Mouse (Mus musculus) G1E (cell line): Measurements from ENCODE around the gene Gm42906. TPM values are rescaled to one million over a fixed set of nuclear protein-coding genes. Genes with fewer than 3 reads are reported as not detected.

ENCODE experiments used
- ATAC-seq: 2 replicates; pipeline ENCODE4 v1.8.0; 2016; ENCODE audit warnings: mild to moderate bottlenecking; ENCODE audit not compliant: insufficient number of reproducible peaks, poor library complexity, low FRiP score, severe bottlenecking; ENCODE audit errors: extremely low read depth
- DNase-seq: peaks from one replicate; pipeline ENCODE4 v3.0.0; 2012; ENCODE audit warnings: low spot score
- H3K27me3 ChIP-seq: 2 replicates; pipeline ENCODE4 v1.6.1; 2012; ENCODE audit warnings: mild to moderate bottlenecking, low read length, inconsistent platforms; ENCODE audit not compliant: insufficient read depth
- H3K36me3 ChIP-seq: replicated peaks from 2 replicates; pipeline ENCODE3; 2012; ENCODE audit warnings: mild to moderate bottlenecking, inconsistent platforms
- H3K4me1 ChIP-seq: 2 replicates; pipeline ENCODE4 v1.6.1; 2012; ENCODE audit warnings: low read depth, low read length, inconsistent platforms, mixed read lengths; ENCODE audit not compliant: insufficient read depth
- H3K4me3 ChIP-seq: 2 replicates; pipeline ENCODE4 v1.5.1; 2012; ENCODE audit warnings: low read depth, mild to moderate bottlenecking, inconsistent platforms, low read length, moderate library complexity, mixed read lengths
- H3K9me3 ChIP-seq: replicated peaks from 2 replicates; pipeline ENCODE4 v1.6.1; 2012; ENCODE audit warnings: inconsistent platforms
- CTCF ChIP-seq: IDR thresholded peaks from 2 replicates; pipeline ENCODE4 v1.5.1; 2012; ENCODE audit warnings: low read depth, low read length, inconsistent platforms, mixed read lengths
- GATA1 ChIP-seq: IDR thresholded peaks from 2 replicates; pipeline ENCODE4 v1.6.1; 2012; ENCODE audit warnings: borderline replicate concordance, low read length, inconsistent platforms, mixed read lengths
- GATA2 ChIP-seq: IDR thresholded peaks from 2 replicates; pipeline ENCODE4 v1.6.1; 2012; ENCODE audit warnings: low read depth, low read length, inconsistent platforms, borderline replicate concordance
- POLR2AphosphoS5 ChIP-seq: IDR thresholded peaks from 2 replicates; pipeline ENCODE4 v1.6.1; 2012; ENCODE audit warnings: low read depth, low read length, inconsistent platforms; ENCODE audit not compliant: insufficient replicate concordance
- TAL1 ChIP-seq: conservative IDR thresholded peaks from 2 replicates; pipeline ENCODE4 v1.6.1; 2012; ENCODE audit warnings: low read depth, low read length, inconsistent platforms, mixed read lengths
- polyA plus RNA-seq: library from polyadenylated mRNA; stranded (reverse); fragments of >175 nt; gene quantifications from 2 replicates; pipeline ENCODE4 v1.2.3, GENCODE M21; 2012
- total RNA-seq, 2 experiments: library from RNA; stranded (forward) in 1 of 2; stranded (reverse) in 1 of 2; fragments of 200-1000 nt in 1 of 2; fragments of >200 nt in 1 of 2; fragmentation: Nextera tagmentation in 1 of 2; gene quantifications; 2 replicates each; pipeline ENCODE4 v1.2.3; 2014 to 2017

Gene Gm42906
- total and polyA plus RNA-seq, 3 experiments: not detected

DNA sequence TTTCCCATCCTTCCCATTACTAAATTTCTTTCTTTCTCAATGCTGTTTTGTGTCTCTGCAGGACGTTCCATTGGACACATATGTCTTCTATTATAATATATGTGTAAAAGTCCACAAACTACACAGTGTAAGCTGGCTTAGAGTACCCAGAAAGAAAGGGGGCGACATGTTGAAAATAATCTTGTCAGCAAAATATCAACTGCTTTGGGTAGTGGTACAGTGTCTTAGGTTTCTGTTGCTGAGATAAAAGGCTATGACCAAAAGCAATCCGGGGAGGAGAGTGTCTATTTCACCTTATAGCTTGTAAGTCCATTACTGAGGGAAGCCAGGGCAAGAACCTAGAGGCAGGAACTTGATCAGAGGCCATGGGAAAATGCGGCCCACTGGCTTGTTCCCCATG, 293.8 kb downstream of the Gm42906 start:
- peaks cover 23% of the 10 kb centered on the region for H3K9me3 ChIP-seq
- no peak overlapping the region for H3K4me3 ChIP-seq
- H3K27me3 ChIP-seq: no peaks in the 10 kb centered on the region
- TF ChIP-seq GATA1: no peak
- TF ChIP-seq GATA2: no peak
- TF ChIP-seq CTCF: no peak
- TF ChIP-seq TAL1: no peak
- no peak for TF ChIP-seq POLR2AphosphoS5
- no peaks in the 10 kb centered on the region for H3K4me1 ChIP-seq
- ATAC-seq: no peak
- no peaks in the 10 kb centered on the region for H3K36me3 ChIP-seq
- no peak for DNase-seq

DNA sequence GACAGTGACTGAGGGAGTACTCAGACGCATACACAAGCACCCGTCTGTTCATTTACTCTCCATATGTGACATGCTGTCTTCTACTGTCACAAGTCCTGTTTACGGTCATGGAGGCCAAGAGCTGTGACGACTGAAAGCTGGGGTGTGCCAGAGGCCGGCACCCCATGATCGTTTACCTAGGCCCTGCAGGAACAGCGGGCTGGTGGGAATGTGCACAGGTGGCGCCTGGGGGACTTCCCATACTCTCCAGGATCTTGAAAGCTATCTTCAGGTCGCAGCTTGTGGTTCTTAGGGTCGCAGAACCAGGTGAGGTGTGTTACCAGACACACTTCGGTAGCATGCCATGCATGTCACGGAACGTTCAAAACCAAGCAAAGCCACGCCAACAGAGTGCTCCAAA, 294.2 kb downstream of the Gm42906 start:
- ATAC-seq (no peak), DNase-seq (no peak)
- TF ChIP-seq POLR2AphosphoS5: no peak
- no peak for TF ChIP-seq TAL1
- TF ChIP-seq GATA2: no peak
- no peak for TF ChIP-seq CTCF
- Histone ChIP-seq H3K27me3 (no peaks in the 10 kb centered on the region), H3K4me1 (no peaks in the 10 kb centered on the region), H3K9me3 (peaks cover 23% of the 10 kb centered on the region), H3K4me3 (no peak overlapping the region), H3K36me3 (no peaks in the 10 kb centered on the region)

DNA sequence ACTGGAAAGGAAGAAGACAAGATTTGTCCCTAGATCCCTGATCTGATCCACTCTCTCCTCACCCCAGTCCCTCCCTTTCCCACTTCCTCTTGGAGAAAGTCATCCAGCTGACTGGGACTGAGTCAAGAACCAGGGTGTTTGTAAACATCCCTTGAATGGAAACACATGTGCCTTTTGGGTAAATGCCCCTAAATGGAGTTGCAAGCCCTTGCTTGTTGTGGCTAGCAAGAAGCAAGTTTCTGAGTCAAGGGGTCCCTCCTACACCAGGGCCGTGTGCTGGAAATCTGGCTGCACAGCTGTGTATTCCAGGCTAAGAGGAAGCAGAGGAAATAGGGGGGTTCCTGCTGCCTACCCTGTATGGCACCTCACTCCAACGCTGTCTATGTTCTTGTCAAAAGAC, 298.2 kb downstream of the Gm42906 start:
- no peak for ATAC-seq
- DNase-seq: no peak
- Histone ChIP-seq H3K9me3 (peaks cover 20% of the 10 kb centered on the region), H3K4me1 (no peaks in the 10 kb centered on the region), H3K27me3 (no peaks in the 10 kb centered on the region), H3K36me3 (no peaks in the 10 kb centered on the region), H3K4me3 (no peak overlapping the region)
- no peak for TF ChIP-seq POLR2AphosphoS5
- TF ChIP-seq GATA1: no peak
- no peak for TF ChIP-seq TAL1
- no peak for TF ChIP-seq GATA2
- no peak for TF ChIP-seq CTCF

DNA sequence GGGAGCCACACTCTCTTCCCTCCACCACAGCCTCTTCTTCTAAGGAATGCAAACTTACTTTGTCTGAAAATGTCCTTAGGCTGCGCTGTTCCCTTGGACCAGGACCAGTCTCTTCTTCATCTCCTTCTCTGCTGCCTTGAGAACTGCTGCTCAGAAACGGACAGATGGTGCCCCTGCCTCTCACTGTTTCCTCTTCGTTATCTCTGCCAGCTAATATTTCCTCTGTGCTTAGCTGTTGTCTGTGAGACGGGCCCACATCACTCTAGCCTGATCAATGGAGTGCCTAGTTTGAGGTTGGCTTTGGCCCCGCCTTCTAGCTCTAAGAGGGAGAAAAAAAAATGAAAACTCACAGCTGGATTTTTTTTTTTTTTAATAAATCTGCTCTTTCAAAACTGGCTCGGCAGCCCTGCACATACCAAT, 300.7 kb downstream of the Gm42906 start:
- no peaks in the 10 kb centered on the region for H3K27me3 ChIP-seq
- ATAC-seq (no peak), DNase-seq (no peak)
- no peak for TF ChIP-seq GATA2
- H3K4me3 ChIP-seq: no peak overlapping the region
- no peaks in the 10 kb centered on the region for H3K4me1 ChIP-seq
- peaks cover 24% of the 10 kb centered on the region for H3K9me3 ChIP-seq
- no peaks in the 10 kb centered on the region for H3K36me3 ChIP-seq

DNA sequence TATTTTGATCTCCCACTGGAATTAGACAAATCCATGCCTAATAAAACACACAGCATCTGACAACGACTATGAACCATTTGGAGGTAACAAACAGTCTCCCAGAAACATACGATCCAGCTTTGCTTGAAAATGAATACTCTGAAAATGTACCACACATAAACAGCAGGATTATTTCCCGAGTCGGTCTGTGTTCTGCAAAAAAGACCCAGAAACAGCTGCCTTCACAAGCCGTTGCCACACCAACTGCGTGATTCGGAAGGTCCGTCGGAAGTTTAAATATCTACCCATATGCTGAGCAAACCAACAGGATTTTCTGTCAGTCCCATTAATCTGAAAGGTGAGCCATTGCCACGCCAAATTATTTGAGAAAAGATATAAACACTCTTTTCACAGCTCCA, 301.4 kb downstream of the Gm42906 start:
- H3K4me3 ChIP-seq: no peak overlapping the region
- no peaks in the 10 kb centered on the region for H3K36me3 ChIP-seq
- no peaks in the 10 kb centered on the region for H3K27me3 ChIP-seq
- no peak for TF ChIP-seq POLR2AphosphoS5
- TF ChIP-seq CTCF: no peak
- TF ChIP-seq GATA2: no peak
- TF ChIP-seq GATA1: no peak
- no peak for TF ChIP-seq TAL1
- ATAC-seq (no peak), DNase-seq (no peak)
- H3K4me1 ChIP-seq: no peaks in the 10 kb centered on the region
- peaks cover 23% of the 10 kb centered on the region for H3K9me3 ChIP-seq

DNA sequence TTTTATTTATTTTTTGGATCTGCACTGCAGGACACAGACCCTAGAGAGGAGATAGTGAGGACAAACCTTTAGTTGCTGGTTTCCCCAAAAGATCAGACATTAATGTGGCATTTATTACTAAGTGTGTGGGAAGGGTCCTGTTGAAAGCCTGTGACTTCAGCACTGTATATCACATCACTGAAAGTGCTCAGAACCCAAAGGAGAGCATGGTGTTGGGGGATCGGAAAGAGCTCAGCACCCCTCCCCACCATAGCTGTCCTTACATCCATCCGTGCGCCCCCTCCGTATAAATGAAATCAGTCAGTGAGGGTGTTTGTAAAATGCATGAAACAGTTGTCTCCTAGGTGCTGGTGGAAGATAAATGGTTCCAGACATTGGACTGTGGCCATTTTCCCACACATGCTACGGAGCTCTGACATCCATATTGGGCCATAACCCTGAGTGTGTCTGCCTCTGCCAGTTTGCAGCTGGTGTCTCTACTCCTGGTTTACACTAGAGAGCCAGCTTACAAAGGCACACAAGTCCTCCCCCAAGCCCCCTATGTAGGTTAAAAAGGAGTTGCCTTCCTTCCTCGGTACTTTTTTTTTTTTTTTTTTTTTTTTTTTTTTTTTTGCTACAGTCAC, 301.9 kb downstream of the Gm42906 start:
- Histone ChIP-seq H3K27me3 (no peaks in the 10 kb centered on the region), H3K9me3 (peaks cover 24% of the 10 kb centered on the region), H3K36me3 (no peaks in the 10 kb centered on the region), H3K4me1 (no peaks in the 10 kb centered on the region), H3K4me3 (no peak overlapping the region)
- TF ChIP-seq POLR2AphosphoS5 (no peak), CTCF (no peak), GATA1 (no peak), TAL1 (no peak), GATA2 (no peak)
- no peak for DNase-seq
- no peak for ATAC-seq

DNA sequence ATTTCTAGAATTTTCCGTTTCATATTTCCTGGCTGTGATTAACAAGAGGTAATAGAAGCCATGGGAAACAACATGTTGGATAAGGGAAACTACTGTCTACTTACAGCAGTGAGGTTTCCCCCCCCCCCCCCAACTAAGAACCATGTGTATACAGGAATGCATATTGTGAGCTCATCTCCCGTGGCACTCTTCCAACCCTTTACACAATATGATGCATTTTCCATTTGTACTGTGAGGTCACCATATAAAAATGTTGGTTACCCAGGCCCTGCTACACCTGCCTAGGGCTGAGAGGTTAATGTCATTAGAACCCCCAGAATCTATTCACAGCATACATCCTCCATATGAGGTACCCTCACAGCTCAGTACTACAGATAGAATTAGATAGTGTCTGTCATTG, 310.1 kb downstream of the Gm42906 start:
- H3K27me3 ChIP-seq: no peaks in the 10 kb centered on the region
- TF ChIP-seq TAL1 (no peak), CTCF (no peak), GATA1 (no peak), POLR2AphosphoS5 (no peak), GATA2 (no peak)
- no peak for ATAC-seq
- no peak overlapping the region for H3K4me3 ChIP-seq
- no peaks in the 10 kb centered on the region for H3K4me1 ChIP-seq
- H3K9me3 ChIP-seq: peaks cover 18% of the 10 kb centered on the region
- no peaks in the 10 kb centered on the region for H3K36me3 ChIP-seq
- DNase-seq: no peak
